Mouse (Mus musculus): ENCODE measurements around the gene Camk1. TPM values are rescaled to one million over a fixed set of nuclear protein-coding genes. Genes with fewer than 3 reads are reported as not detected.

Camk1 gene
- 10 to 100 TPM; 49.3 to 50.2 TPM for total RNA-seq (2021)
- long read RNA-seq, experiment 1, transcript Camk1-201 (12 exons, 1,496 nt): major isoform, 46 of 59 reads
- long read RNA-seq, experiment 1, partial matches to known transcripts: 4 of 59 reads
- long read RNA-seq, experiment 1, other reads (novel, unspliced or antisense): 6 of 59 reads
- long read RNA-seq, experiment 2, transcript Camk1-201 (12 exons, 1,496 nt): major isoform, 95 of 116 reads
- long read RNA-seq, experiment 2, partial matches to known transcripts: 8 of 116 reads
- long read RNA-seq, experiment 2, other reads (novel, unspliced or antisense): 10 of 116 reads

GRCm38 (mm10) chr6:113343177-113344092 is at the start of gene Camk1:
Gene Camk1, minus strand, starts transcription at chr6:113343984.
- peak; percentile 69 to 71 for DNase-seq (ENCODE audit: low spot score in 2 of 2)

GRCm38 (mm10) chr6:113392387-113393071 is 48.7 kb upstream of the Camk1 start:
- DNase-seq (ENCODE audit: low spot score in 2 of 2): peak; percentile 64 to 68

- no peak for DNase-seq (ENCODE audit: low spot score in 2 of 2)
Measured at GRCm38 (mm10) chr6:113392015-113392386, 48.2 kb upstream of the Camk1 start.

GRCm38 (mm10) chr6:113390715-113391114 is 46.9 kb upstream of the Camk1 start:
- no peak for DNase-seq (ENCODE audit: low spot score in 2 of 2)

GRCm38 (mm10) chr6:113388960-113389359 is 45.2 kb upstream of the Camk1 start, which contains the start of gene Ttll3:
Gene Ttll3, plus strand, starts transcription at chr6:113389260.
- no peak for DNase-seq (ENCODE audit: low spot score in 2 of 2)

- no peak for DNase-seq (ENCODE audit: low spot score in 2 of 2)
Measured at GRCm38 (mm10) chr6:113386025-113386424, 42.2 kb upstream of the Camk1 start.

GRCm38 (mm10) chr6:113385160-113385714 is 41.5 kb upstream of the Camk1 start:
- no peak for DNase-seq (ENCODE audit: low spot score in 2 of 2)

- DNase-seq (ENCODE audit: low spot score in 2 of 2): peak in 1 of 2 experiments; percentile 61
Measured at GRCm38 (mm10) chr6:113384351-113384927, 40.7 kb upstream of the Camk1 start.

- no peak for DNase-seq (ENCODE audit: low spot score in 2 of 2)
Measured at GRCm38 (mm10) chr6:113380480-113380879, 36.7 kb upstream of the Camk1 start.

GRCm38 (mm10) chr6:113379246-113379645 is 35.5 kb upstream of the Camk1 start:
- DNase-seq (ENCODE audit: low spot score in 2 of 2): no peak

- peak; percentile 91 to 95 for DNase-seq (ENCODE audit: low spot score in 2 of 2)
Measured at GRCm38 (mm10) chr6:113377496-113378385, 34.0 kb upstream of the Camk1 start, which contains the start of the genes Tada3 and Arpc4. Gene Tada3, minus strand, starts transcription at chr6:113377883. Gene Arpc4, plus strand, starts transcription at chr6:113378115.

GRCm38 (mm10) chr6:113377172-113377495 is 33.4 kb upstream of the Camk1 start:
- DNase-seq (ENCODE audit: low spot score in 2 of 2): no peak

GRCm38 (mm10) chr6:113373491-113373890 is 29.7 kb upstream of the Camk1 start:
- no peak for DNase-seq (ENCODE audit: low spot score in 2 of 2)

- DNase-seq (ENCODE audit: low spot score in 2 of 2): no peak
Measured at GRCm38 (mm10) chr6:113370194-113370929, 26.6 kb upstream of the Camk1 start.

GRCm38 (mm10) chr6:113368577-113368976 is 24.8 kb upstream of the Camk1 start:
- no peak for DNase-seq (ENCODE audit: low spot score in 2 of 2)

- DNase-seq (ENCODE audit: low spot score in 2 of 2): no peak
Measured at GRCm38 (mm10) chr6:113368124-113368523, 24.3 kb upstream of the Camk1 start.

GRCm38 (mm10) chr6:113367574-113367973 is 23.8 kb upstream of the Camk1 start:
- no peak for DNase-seq (ENCODE audit: low spot score in 2 of 2)

GRCm38 (mm10) chr6:113366639-113367038 is 22.9 kb upstream of the Camk1 start:
- DNase-seq (ENCODE audit: low spot score in 2 of 2): no peak

- DNase-seq (ENCODE audit: low spot score in 2 of 2): no peak
Measured at GRCm38 (mm10) chr6:113364518-113365135, 20.8 kb upstream of the Camk1 start.
